Mouse (Mus musculus) splenic B cell, adult 2 months (primary cell): ENCODE data around the gene Tmem107.
A peak's percentile ranks its signal among the peaks of the same experiment; 100 is the strongest.

ENCODE experiments used
- DNase-seq: peaks from one replicate; pipeline ENCODE4 v3.0.0-alpha.2; 2011; ENCODE audit warnings: low read depth, low spot score
- H3K27me3 ChIP-seq: 2 replicates; pipeline ENCODE4 v1.6.1; 2012; ENCODE audit warnings: mild to moderate bottlenecking, low read length, moderate library complexity, mixed read lengths; ENCODE audit not compliant: control insufficient read depth, poor library complexity, insufficient read depth, severe bottlenecking
- H3K36me3 ChIP-seq: 2 replicates; pipeline ENCODE4 v1.6.1; 2012; ENCODE audit warnings: mild to moderate bottlenecking, low read length, moderate library complexity, mixed read lengths; ENCODE audit not compliant: control insufficient read depth, poor library complexity, insufficient read depth, severe bottlenecking

Gene Tmem107

GRCm38 (mm10) chr11:69077316-69077715, 6.7 kb downstream of the Tmem107 start:
- Histone ChIP-seq H3K36me3 (no peaks in the 10 kb centered on the region), H3K27me3 (no peaks in the 10 kb centered on the region)
- DNase-seq: no peak

GRCm38 (mm10) chr11:69078041-69078440, 7.4 kb downstream of the Tmem107 start:
- Histone ChIP-seq H3K36me3 (no peaks in the 10 kb centered on the region), H3K27me3 (no peaks in the 10 kb centered on the region)
- DNase-seq: no peak

- peak; percentile 90 for DNase-seq
- H3K27me3 ChIP-seq: no peaks in the 10 kb centered on the region
These were observed 8.3 kb downstream of the Tmem107 start for GRCm38 (mm10) chr11:69078805-69079438.

GRCm38 (mm10) chr11:69080102-69080854, 9.7 kb downstream of the Tmem107 start:
- Histone ChIP-seq H3K36me3 (no peaks in the 10 kb centered on the region), H3K27me3 (no peaks in the 10 kb centered on the region)
- DNase-seq: no peak

More at GRCm38 (mm10) chr11:69078805-69079438, 8.3 kb downstream of the Tmem107 start:
- no peaks in the 10 kb centered on the region for H3K36me3 ChIP-seq

- no peaks in the 10 kb centered on the region for H3K36me3 ChIP-seq
- no peak for DNase-seq
- H3K27me3 ChIP-seq: no peaks in the 10 kb centered on the region
These were observed 10.2 kb downstream of the Tmem107 start for GRCm38 (mm10) chr11:69080855-69081222.

- Histone ChIP-seq H3K27me3 (no peaks in the 10 kb centered on the region), H3K36me3 (no peaks in the 10 kb centered on the region)
- peak; percentile 27 for DNase-seq
These were observed 11.0 kb downstream of the Tmem107 start for GRCm38 (mm10) chr11:69081613-69082012.

GRCm38 (mm10) chr11:69085608-69086007, 15.0 kb downstream of the Tmem107 start:
- Histone ChIP-seq H3K27me3 (no peaks in the 10 kb centered on the region), H3K36me3 (peaks cover 7% of the 10 kb centered on the region)
- DNase-seq: no peak

- Histone ChIP-seq H3K36me3 (peaks cover 7% of the 10 kb centered on the region), H3K27me3 (no peaks in the 10 kb centered on the region)
- no peak for DNase-seq
These were observed 15.8 kb downstream of the Tmem107 start for GRCm38 (mm10) chr11:69086390-69086789.

- no peaks in the 10 kb centered on the region for H3K27me3 ChIP-seq
- peaks cover 7% of the 10 kb centered on the region for H3K36me3 ChIP-seq
- no peak for DNase-seq
These were observed 16.5 kb downstream of the Tmem107 start for GRCm38 (mm10) chr11:69087082-69087481.

GRCm38 (mm10) chr11:69087597-69087996, 17.0 kb downstream of the Tmem107 start:
- Histone ChIP-seq H3K36me3 (peaks cover 7% of the 10 kb centered on the region), H3K27me3 (no peaks in the 10 kb centered on the region)
- no peak for DNase-seq

GRCm38 (mm10) chr11:69088103-69088855, 17.7 kb downstream of the Tmem107 start, which contains the start of gene Vamp2:
TSS of gene Vamp2 (plus strand) at chr11:69088490.
- H3K27me3 ChIP-seq: no peaks in the 10 kb centered on the region
- peaks cover 7% of the 10 kb centered on the region for H3K36me3 ChIP-seq
- peak; percentile 93 for DNase-seq

GRCm38 (mm10) chr11:69088856-69089615, 18.4 kb downstream of the Tmem107 start:
- H3K27me3 ChIP-seq: no peaks in the 10 kb centered on the region
- peak; percentile 36 for DNase-seq

GRCm38 (mm10) chr11:69089616-69090290, 19.1 kb downstream of the Tmem107 start:
- Histone ChIP-seq H3K36me3 (peaks cover 7% of the 10 kb centered on the region), H3K27me3 (no peaks in the 10 kb centered on the region)
- DNase-seq: no peak

More at GRCm38 (mm10) chr11:69088856-69089615, 18.4 kb downstream of the Tmem107 start:
- peaks cover 7% of the 10 kb centered on the region for H3K36me3 ChIP-seq

GRCm38 (mm10) chr11:69090367-69090766, 19.8 kb downstream of the Tmem107 start:
- Histone ChIP-seq H3K36me3 (peaks cover 7% of the 10 kb centered on the region), H3K27me3 (no peaks in the 10 kb centered on the region)
- no peak for DNase-seq
